Mouse (Mus musculus) stomach, postnatal 0 days (tissue): ENCODE results near the gene Pawr.

Experiments used
- CTCF ChIP-seq: IDR thresholded peaks from 2 replicates; pipeline ENCODE4 v1.5.1; 2016; ENCODE audit warnings: antibody characterized with exemption, low read depth, mild to moderate bottlenecking, moderate library complexity
- EP300 ChIP-seq: optimal IDR thresholded peaks from 2 replicates; pipeline ENCODE3; 2016; ENCODE audit warnings: antibody characterized with exemption

DNA sequence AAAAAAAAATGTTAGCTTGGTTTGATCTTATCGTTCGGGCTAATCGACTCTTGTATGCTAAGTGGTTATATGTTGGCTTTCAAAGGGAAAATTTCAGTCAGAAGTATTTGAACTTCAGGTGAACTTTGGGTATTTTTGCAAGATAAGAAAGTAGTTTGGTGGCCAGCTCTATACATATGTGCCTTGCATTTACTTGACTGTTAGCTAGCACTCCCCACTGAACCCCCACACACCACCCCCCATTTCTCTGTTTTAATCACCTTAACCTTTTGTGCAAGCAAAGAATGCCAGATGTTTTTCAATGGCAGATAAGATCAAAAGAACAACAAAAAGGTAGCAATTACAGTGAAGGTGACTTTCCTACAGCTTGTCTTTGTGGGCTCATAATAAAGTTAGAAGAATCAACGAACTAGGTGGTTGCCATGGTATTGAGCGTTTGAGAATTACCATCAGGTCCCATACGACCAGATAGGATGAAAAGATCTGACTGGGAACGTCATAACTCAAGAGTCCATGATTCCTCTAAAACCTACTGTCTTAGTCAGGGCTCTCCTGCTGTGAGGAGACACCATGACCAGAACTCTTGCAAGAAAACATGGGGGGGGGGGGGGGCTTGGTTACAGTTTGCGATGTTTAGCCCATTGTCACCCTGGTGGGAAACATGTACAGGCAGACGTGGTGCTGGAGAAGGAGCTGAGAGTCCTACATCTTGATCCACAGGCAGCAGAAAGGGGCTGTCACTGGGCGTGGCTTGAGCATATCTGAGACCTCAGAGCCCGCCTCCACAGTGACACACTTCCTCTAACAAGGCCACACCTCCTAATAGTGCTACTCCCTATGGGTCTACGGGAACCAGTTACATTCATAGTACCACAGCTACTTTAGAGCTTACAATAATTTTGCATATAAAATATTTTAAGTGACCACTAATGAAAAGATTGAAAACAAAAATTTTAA is 75.2 kb downstream of the Pawr start:
- TF ChIP-seq CTCF (no peak), EP300 (no peak)
